19 mouse cellular contexts compared by ENCODE assay signal in the genomic region with DNA sequence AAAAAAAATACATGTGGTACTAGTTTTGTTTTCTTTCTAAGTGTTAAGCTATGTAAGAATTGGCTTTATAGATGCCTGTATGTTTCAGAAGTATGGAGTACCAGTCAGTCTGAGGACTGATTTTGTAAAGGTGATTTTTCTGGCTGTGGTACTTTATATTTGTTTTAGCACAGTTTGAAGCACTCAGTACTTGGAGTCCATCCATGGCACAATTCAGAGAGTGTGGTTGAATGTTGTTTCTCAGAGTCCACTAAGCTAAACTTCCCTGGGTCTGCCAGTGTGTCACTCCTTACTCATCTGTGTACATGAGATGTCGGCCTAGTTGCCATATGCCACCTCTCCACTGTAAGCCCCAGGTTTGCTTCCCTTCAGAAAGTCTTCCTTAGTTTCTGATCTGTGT.
"Had no signal": no experiment of that assay in that cellular context is flagged by ENCODE, and none has a peak within 500 bp of the region (broad histone marks: within the 10 kb centered on the region; RNA-seq: fewer than 3 reads in every experiment).

No protein-coding gene starts in this region.

- H3K27ac ChIP-seq: kidney, postnatal 0 days; limb, embryonic 12.5 days; limb, embryonic 15.5 days; liver, embryonic 14.5 days; midbrain, embryonic 10.5 days; midbrain, embryonic 13.5 days; neural tube, embryonic 13.5 days; stomach, embryonic 15.5 days had no signal

- H3K27me3 ChIP-seq: limb, embryonic 12.5 days; limb, embryonic 15.5 days; megakaryocyte, embryonic 14.5 days; midbrain, embryonic 13.5 days; neural tube, embryonic 13.5 days; stomach, embryonic 15.5 days had no signal

- DNase-seq: kidney, adult 2 months; kidney, postnatal 25 days; left cerebral cortex, postnatal 4 days; retina, postnatal 1 day; right cerebral cortex, postnatal 25 days; spleen, adult 18-20 months; thymus, postnatal 25 days had no signal

- H3K9ac ChIP-seq: limb, embryonic 12.5 days; limb, embryonic 15.5 days; liver, embryonic 14.5 days; midbrain, embryonic 13.5 days; neural tube, embryonic 13.5 days; stomach, embryonic 15.5 days had no signal

- ATAC-seq: intestine, postnatal 0 days; midbrain, embryonic 13.5 days; midbrain, embryonic 16.5 days had no signal

- H3K4me2 ChIP-seq: limb, embryonic 12.5 days; limb, embryonic 15.5 days; midbrain, embryonic 13.5 days; neural tube, embryonic 13.5 days; stomach, embryonic 15.5 days had no signal

- H3K4me3 ChIP-seq: limb, embryonic 12.5 days; limb, embryonic 15.5 days; megakaryocyte, embryonic 14.5 days; midbrain, embryonic 10.5 days; midbrain, embryonic 13.5 days; myocyte; neural tube, embryonic 13.5 days; stomach, embryonic 15.5 days had no signal

- H3K4me1 ChIP-seq: limb, embryonic 12.5 days; limb, embryonic 15.5 days; neural tube, embryonic 13.5 days; stomach, embryonic 15.5 days had no signal

- H3K36me3 ChIP-seq: stomach, embryonic 15.5 days had no signal

- H3K9me3 ChIP-seq: limb, embryonic 12.5 days; limb, embryonic 15.5 days; megakaryocyte, embryonic 14.5 days; midbrain, embryonic 10.5 days; midbrain, embryonic 13.5 days; neural tube, embryonic 13.5 days; stomach, embryonic 15.5 days had no signal
